Mouse (Mus musculus) kidney, adult 2 months (tissue): ENCODE results near the gene Hexim2.

Source experiments
- CTCF ChIP-seq: fragments of 200-500 bp; conservative IDR thresholded peaks from 2 replicates; pipeline ENCODE4 v1.5.1; 2011; ENCODE audit warnings: low read depth, mild to moderate bottlenecking, control low read depth, low read length, moderate library complexity, mixed read lengths; ENCODE audit not compliant: insufficient read depth, insufficient read length
- POLR2A ChIP-seq: fragments of 200-500 bp; IDR thresholded peaks from one replicate; pipeline ENCODE4 v1.6.1; 2011; ENCODE audit warnings: low read depth, low read length, control low read depth

GRCm38 (mm10) chr11:103104469-103104868, 27.8 kb upstream of the Hexim2 start:
- TF ChIP-seq CTCF, result no peak
- TF ChIP-seq POLR2A, result no peak
